Mouse (Mus musculus): ENCODE data around the gene Cmtr1.
"Not testable (repeated sequence)": the region's sequence is repeated elsewhere in the genome, so short reads cannot be mapped to it uniquely, and the experiment has no call there.

The Cmtr1 gene

DNA sequence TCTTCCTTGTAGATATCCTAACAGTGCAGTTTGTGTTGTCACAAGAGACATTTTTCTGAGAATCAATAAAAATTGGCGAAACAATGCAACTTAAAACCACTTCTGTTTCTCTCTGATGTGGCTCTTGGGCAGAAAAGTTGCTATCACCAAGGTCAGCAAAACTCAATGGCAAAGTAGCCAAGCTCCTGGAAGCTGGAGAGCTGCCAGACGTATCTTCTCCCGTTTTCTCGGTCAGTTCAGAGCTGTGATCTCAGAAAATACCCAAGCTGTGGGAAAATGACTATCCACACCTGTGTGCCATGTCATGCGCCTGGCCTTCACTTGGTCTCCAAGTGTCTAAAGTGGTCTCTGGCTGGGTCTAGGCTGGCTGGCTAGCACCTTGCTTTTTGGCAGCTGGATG, 45.5 kb downstream of the Cmtr1 start:
- no peak for DNase-seq (ENCODE audit: inconsistent ontology term)

DNA sequence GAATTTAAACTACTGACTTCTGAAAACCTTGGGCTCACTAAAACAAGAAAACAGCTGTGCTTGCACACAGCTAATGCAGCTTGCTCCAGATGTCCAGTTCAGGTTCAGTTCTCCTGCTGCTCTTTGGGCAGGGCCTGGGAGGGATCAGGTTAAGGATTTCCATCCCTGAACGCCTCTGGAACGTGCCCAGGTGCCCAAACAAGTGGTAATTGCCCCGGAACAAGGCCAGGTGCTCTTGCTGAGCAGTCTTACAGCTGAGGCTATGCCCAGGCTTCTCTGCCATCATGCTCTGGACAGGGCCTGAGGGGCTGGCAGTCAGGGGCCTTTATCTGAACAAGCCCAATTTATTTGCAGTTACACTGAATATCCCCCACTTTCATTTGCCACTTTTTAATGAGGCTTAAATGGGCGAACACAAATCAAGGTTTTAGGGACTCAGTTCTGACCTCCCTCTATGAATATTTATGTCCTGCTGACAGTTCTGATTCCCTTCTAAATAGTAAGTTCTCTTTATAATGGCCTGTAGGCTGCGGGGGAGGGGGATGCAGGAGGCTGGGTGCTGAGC, 46.7 kb downstream of the Cmtr1 start:
- DNase-seq (ENCODE audit: inconsistent ontology term), result no peak

DNA sequence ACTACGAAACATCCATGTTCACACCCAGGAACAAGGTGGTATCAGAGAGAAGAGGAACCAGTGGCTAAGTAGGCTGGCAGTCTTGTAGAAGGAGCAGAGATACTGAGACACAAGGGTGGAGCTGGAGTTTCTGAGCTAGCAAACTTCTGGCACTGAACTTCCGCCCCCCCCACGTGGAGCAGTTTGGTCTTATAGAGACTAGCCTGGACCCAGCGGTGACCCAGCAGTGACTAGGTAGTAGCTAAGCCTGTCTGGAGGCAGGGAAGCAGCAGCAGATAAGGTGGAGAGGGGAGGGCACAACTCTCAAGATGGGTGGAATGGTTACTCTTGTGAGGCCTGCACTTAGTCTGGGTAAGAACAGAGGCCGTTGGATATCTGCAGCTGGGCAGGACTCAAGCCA, 48.4 kb downstream of the Cmtr1 start:
- no peak for DNase-seq (ENCODE audit: inconsistent ontology term)

DNA sequence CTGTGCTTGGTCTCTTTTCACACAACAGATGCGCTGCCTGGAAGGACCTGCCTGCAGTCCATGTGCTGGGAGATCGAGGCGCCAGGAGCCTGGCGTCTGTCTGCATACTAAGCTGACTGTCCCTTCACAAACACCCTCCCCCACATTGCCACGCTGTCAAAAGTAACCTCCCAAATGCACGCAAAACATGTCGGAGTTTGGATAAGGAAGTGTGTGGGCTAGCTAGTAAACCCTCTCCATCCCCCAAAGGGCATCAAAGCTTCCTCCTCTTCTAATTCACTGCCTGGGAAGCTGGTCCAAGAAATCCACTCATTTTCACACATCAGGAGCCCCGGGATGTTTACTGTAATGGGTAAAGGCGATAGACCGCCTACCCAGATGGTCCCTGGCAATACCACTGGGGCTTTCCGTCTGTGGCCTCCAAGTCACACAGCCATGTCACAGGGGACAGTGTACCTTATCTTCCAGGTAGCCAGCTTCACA, 50.2 kb downstream of the Cmtr1 start:
- DNase-seq (ENCODE audit: inconsistent ontology term), result peak; percentile 15

DNA sequence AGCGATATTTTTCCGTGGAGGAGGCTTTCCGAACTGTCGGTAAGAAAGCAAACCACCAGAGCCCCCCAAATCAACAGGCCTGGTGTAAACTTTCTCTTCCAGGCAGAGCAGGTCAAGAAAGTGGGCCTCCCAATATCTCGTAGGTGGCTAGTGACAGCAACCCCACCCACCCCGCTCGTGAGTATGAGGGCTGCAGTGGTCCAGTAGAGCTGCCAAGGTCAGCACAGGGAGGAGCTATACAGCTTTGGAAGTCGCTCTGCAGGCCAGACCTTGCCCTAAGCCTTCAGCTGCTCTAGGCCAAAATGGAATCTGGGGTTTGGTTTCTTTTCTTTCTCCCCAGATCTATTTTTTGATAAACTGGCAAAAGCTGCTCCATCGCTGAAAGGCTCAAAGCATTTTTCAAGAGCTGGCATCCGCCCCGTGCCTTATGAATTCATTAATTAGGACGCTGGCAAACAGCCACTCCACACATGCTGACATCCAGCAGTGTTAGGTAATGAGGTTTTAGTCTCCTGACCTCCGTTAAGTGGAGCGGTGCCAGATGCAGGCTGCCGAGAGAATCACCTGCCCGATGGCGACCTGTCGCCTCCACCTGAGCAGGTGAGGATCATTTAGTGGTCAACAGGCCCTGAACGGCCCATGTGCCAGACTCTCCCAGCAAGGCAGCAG, 50.8 kb downstream of the Cmtr1 start:
- DNase-seq (ENCODE audit: inconsistent ontology term), result peak; percentile 94

DNA sequence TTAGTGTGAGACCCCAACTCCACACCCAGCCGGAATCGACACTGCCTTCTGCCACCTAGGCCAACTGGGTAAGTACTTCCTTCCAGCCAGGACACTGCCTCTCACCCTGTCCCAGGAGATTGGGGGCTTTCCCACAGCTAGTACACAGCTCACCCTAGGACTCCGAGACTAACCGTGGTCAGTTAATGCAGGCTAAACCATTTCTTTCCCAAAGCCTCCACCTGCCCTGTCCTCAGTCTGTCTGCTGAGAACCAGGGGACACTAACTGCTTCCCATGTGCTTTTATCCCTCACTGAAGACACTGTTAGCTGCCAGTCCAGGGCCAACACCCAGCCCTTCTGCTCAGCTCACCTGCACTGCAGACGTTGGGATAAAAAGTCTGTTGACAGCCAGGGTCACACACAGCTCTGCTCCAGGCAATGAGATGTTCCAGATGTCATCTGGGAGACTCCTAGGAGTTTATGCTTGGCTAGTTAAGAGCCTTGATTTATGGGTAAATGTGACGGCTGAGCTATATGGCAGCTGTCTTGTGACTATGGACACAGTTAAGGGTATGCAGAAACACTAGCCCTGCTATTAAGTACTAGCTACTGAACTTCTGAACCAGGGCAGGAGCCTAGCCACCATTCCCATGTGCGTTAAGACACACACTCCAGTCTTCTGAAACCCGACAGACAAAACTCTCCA, 51.5 kb downstream of the Cmtr1 start:
- DNase-seq (ENCODE audit: inconsistent ontology term), result no peak

DNA sequence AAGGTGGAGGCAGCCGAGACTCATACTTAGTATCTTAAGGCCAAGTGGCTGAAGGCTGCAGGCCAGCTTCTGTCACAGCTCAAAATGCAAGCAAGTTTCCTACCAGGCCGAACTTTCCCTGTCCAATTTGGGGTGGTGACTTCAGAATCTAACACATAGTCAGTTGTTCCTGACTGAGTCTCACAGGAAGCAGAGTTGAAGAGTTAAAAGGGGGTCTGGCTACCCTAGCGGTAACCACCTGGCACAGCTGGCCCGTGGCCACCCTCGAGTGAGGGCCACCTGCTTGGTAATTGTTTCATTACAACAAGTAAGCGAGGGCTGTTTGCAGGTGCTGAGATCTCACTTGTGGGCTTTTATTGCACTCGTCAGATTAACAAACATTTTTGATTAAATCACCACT, 52.2 kb downstream of the Cmtr1 start:
- DNase-seq (ENCODE audit: inconsistent ontology term), result no peak

DNA sequence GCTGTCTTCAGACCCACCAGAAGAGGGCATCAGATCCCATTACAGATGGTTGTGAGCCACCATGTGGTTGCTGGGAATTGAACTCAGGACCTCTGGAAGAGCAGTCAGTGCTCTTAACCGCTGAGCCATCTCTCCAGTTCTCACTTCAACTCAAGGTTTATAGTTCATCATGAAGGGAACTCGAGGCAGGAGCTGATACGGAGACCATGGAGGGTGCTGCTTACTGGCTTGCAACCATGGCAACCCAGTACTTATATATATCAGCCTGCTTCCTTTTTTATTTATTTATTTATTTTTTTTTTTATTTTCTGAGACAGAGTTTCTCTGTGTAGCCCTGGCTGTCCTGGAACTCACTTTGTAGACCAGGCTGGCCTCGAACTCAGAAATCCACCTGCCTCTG, 53.3 kb downstream of the Cmtr1 start:
- DNase-seq (ENCODE audit: inconsistent ontology term), result not testable (repeated sequence)

DNA sequence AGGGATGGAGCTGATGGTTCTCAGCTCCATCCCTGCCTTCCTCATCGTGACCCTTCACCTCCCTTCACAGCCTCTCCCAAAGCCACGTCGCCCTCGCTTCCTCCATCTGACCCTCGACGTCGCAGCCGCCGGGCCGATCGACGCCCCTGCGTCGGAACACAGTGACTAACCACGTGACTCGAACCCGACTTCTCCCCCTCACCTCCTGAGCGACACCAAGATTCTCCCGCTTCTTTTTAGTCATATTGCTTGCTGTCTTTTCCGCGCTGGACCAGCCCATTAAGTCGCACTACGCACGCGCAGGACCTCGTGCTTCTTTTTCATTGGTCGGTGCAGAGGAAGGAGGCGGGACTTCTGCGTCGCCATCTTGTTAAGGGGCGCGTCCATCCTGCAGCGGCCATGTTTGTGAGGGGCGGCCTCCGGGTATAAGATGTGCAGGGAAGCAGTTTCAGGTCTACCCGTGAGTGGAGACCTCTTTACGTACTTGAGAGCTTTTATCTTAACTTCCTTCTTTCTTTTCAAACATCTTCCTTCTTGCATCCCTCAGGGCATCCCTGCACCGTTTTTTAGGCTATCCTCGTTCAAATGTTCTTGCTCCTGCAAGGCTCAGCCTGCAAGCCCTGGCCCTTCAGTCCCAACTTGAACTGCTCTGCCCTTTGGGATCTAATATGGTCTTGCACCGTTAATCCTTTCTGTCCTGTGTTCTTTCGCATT, 56.5 kb downstream of the Cmtr1 start, which contains the start of gene Ccdc167:
TSS of gene Ccdc167 (minus strand) at position 313 of the 714 bp plus-strand sequence.
- DNase-seq (ENCODE audit: inconsistent ontology term), result peak; percentile 94

DNA sequence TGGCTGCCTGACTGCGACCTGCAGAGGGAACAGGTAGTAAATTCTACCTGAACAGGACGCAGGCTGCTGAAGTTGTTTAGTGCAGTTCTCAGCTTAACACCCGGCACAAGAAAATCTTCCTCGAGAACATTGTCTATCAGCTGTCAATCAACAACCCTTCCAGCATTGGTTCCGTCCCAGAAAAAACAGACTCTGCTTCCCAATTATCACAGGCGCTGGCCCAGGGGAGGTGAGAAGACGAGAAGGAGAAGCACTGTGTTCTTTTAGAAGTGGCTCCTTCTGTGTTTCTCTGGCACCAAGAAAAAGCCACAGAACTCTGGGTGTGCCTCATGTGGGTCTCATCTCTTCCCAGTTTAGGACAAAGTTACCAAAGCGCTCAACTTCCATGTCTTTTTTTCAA, 58.3 kb downstream of the Cmtr1 start:
- DNase-seq (ENCODE audit: inconsistent ontology term), result no peak

DNA sequence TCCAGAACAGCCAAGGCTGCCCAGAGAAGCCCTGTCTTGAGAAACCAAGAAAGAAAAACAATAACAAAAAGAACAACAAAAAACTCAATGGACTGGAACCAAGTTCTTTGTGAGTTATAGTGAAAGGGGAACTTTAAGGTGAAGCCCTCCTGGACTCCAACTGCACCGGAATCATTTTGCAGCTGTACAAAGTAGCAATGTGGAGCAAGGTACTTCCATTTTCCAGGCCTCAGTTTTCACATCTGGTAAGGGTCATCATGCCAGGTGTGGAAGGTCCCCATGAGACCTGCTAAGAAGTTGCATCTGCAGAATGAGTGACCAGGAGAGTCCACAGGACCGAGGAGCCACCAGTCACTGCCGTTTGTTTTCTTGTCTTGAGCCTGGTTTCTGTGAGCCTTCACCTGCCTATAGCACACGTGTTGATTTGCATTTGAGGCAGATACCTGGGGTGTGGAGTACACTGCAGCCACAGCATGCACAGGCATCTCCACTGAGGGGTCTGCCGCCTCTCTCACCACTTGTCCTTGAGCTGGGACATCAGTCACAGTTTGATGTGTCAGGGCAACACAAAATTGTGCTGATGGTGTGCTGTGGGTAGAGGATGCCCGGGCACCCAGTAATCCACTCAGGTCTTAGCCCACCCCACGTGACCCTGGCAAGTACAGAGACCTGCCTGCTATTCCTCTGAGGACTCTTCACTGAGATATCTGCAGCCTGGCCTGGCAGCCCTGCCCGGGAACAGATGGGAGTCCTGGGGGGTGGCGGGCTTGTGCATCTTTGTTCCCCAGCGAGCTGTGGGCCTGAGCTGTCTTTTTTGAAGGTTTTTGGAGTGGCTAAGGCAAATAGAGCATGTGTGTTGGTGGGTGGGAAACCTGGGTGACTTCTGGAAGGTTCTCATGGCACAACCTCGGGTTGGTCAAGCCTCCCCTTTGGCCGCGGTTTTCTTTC, 59.5 kb downstream of the Cmtr1 start:
- no peak for DNase-seq (ENCODE audit: inconsistent ontology term)

DNA sequence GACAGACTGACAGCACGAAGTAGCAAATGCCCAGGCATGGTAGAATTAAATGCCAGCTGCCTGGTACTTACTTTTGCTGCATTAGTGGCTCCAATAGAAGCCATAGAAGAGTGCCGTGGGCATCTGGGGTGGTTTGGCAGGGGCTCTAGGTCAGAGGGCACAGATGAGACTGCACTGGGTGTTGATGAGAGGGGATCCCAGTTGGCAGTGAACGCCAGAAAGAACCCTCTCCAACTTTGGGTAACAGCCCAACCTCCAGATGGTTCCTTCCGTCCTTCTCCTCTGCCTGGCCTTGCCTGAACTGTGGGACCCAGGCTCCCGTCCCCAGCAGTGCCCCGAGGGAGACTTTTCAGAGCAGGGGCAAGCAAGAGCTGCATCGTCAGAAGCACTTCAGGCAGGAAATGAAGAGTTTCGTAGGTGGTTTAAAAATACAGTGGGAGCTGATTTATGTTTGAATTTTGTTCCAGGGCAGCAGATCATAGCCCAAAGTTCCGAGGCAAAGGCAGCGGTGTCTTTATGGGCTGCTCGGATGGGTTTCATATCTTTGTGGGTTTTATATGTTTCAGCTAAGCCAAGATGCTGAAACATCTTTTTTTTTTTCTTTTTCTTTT, 60.5 kb downstream of the Cmtr1 start:
- no peak for DNase-seq (ENCODE audit: inconsistent ontology term)

DNA sequence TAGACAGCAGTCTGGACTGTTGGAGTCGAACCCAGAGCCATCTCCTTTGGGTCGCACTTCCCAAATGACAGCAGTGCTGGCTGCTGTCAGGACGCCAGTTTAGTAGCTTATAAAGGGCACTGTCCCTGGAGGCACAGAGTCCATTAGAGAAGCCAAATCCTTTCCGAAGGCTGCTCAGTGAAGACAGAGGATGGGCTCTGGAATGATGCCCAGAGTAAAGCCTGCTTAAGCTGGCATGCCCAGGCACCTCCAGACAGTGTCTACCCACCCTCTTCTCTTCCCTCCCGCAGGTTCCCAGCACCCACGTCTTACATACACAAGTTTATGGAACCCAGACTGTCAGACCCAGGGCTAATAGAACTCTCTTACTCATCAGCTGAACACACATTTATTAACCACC, 64.2 kb downstream of the Cmtr1 start:
- DNase-seq (ENCODE audit: inconsistent ontology term), result peak; percentile 38

DNA sequence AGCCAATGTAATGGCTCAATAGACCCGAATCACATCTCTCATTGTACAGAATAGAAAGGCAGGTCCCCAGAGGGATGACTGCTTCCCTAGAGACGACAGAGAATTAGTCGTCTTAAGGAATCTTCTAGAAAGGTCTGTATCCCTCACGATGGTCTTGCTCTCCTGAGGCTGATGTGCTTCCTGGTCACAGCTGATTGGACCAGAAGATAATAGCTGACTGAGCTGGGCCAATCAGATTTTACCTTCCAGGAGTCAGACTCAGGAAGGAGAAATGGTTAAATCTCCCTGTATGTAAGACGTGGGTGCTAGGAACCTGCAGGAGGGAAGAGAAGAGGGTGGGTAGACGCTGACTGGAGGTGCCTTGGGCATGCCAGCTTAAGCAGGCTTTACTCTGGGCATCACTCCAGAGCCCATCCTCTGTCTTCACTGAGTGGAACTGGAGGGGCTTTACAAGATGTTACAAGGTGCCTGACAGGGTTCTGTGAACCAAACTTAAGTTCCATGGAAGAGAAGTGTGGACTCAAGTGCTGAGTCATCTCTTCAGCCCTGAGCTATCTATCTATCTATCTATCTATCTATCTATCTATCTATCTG, 64.7 kb downstream of the Cmtr1 start:
- no peak for DNase-seq (ENCODE audit: inconsistent ontology term)

DNA sequence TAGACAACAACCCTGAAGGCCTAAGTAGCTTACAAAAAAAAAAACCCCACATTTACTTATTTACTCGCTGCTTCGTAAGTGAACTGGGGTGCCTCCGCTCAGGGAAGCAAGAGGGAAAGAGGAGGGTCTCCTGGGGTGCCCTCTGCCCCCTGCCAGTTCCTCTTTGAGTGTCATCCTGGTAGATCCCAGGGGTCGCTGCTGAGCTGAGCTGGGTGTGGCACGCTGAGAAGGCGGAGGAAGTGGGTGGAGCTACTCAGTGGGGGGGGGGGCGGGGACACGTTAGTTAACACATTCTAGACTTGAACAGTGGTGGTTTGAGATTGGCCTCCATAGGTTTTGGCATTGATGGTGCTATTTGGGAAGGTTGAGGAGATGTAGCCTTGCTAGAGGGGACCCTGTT, 67.7 kb downstream of the Cmtr1 start:
- DNase-seq (ENCODE audit: inconsistent ontology term), result no peak

DNA sequence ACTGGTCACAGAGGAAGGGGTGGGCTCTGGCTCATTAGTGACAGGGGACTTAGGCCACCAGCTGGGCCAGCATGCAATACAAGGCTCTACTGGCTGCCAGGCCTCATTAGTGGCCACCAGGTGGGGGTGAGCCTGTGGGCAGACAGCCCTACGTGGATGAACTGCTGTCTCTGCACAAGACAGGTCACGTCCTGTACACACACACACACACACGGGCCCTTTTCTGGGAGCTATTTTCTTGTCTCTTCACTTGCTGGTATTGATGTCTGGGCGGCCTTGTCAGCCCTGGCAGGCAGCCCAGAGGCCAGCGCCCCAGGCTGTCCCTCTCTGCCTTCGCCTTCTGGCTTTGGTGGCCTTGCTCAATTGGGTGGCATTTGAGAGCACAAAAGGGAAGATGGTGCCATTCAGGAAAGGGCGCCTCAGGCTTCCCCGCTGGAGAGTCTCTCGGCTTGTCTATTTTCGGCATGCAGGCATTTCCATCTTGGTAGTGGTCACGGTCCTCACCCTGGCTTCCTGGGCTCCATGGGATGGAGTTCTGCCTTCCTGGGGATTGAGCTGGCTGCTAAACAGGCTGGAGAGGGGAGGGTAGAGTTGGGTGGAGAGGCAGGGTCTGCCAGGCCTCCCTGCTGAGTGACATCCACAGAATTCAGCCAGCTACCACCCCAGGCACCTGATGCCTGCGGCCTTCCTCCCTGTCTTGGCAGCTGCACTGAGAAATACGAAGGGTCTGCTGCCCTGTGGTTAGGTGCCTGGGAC, 70.3 kb downstream of the Cmtr1 start:
- DNase-seq (ENCODE audit: inconsistent ontology term), result peak; percentile 99

DNA sequence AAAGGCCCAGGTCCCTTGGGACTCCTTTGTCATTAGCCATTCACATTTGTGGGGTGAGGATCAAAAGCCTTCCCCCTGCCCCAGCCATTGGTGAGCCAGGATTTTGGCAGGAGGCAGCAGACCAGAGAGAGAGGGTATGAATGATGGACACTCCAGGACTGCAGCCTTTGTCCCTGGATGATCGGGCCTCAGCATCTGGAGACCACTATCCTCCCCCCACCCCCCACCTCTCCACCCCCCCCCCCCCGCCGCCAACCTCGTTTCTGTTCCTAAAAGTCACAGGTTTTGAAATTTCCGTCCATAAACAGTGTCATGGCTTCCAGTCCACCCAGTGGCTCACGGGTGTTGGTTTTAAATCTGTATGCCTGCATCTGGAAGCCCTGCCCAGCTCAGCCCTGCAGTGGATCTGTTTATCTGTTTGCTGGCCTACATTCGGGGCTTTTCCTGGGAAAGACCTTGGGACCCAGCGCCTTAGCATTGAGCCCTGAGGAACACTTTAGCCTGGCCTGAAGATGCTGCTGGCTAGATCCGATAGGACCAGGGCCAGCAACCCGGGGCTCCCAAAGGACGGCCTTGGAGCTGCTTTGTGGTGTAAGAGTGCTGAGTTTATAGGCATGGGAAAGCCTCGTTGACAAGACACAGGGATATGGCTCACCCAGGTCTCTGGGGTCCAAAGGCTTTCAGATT, 71.0 kb downstream of the Cmtr1 start:
- peak; percentile 30 for DNase-seq (ENCODE audit: inconsistent ontology term)

DNA sequence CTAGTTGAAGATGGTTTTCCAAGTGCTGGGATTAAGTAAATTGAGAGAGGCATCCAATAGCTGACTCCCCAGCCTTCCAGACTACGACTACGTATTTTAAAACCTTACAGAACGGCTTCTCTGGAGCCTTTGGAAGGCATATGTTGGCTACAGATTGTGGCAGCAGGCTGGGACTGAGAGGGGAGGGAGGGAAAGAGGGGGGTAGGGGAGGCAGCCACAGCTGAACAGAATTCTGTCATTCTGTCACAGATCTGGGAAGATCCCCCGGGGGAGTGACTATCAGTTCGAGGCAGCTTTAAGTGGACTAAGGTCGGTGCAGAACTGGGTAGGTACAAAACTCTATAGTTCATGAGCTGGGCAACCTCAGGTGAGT, 71.5 kb downstream of the Cmtr1 start:
- DNase-seq (ENCODE audit: inconsistent ontology term), result no peak

DNA sequence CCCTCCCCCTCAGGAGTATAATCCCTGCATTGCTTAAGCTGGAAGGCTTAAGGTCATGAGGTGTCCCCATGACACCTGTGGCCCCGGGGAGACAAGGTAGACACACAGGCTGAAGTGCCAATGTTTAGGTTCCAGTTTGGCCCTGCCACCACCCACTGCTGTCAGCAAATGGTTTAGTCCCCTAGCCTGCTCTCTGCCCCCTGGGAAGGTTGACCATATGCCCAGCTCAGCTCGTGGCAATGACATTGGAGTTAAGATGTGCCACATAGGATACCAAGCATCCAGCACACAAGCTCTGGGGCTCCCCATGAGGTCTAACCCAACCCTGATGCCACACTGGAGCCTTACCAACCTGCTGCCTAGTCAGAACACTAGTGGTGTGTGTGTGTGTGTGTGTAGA, 72.1 kb downstream of the Cmtr1 start:
- no peak for DNase-seq (ENCODE audit: inconsistent ontology term)
